Mouse (Mus musculus) liver, adult 2 months (tissue): ENCODE data around the gene Mospd3.

ENCODE experiments used
- CTCF ChIP-seq: fragments of 200-500 bp; IDR thresholded peaks from 2 replicates; pipeline ENCODE4 v1.5.1; 2011; ENCODE audit warnings: low read depth, low read length, control low read depth
- POLR2A ChIP-seq: fragments of 200-500 bp; IDR thresholded peaks from 2 replicates; pipeline ENCODE4 v1.6.1; 2011; ENCODE audit warnings: low read length, control low read depth; ENCODE audit not compliant: insufficient read depth; ENCODE audit errors: extremely low read depth

DNA sequence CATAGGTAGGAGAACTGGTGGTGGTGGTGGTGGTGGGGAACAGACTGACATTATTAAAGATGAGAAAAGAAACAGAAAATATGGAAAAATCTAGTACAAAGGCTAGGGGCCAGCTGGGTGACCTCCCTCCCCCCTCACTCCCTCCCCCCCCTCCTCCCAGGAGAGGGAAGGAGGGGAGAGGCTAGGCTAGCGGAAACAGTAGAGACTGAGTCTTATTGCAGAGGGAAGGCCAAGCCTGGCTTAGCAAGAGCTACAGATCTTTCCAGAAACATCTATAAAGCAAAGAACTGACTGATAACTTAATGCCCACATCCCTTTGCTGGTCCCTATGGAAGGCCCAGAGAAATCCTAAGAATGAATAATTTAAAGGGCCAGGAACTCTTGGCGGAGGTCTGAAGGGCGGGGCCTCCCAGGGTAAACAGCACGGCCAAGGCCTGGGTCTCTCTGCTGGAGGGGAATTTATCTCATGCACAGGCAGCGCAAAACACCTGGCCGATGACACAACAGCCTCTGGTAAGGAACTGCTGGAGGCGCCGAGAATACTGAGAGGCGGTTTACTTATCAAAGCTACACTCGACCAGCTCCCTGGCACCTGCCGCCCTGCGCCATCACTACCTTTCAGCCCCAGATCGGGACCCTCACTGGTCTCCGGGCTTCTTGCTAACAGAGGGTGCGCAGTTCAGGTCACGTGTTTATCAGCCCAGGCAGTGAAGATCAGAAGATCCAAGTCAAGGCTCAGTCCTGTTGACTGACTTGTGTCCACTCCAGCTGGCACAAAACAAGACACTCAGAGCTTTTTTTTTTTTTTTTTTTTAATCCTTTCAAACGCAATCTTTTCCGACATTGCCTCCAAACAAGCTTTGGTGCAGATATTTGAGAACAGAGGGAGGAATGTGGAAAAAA lies 49.1 kb upstream of the Mospd3 start:
- no peak for TF ChIP-seq CTCF
- no peak for TF ChIP-seq POLR2A
